Mouse (Mus musculus): Measurements from ENCODE around the gene Gm4312.
"Not testable (repeated sequence)": the region's sequence is repeated elsewhere in the genome, so short reads cannot be mapped to it uniquely, and the experiment has no call there.

DNA sequence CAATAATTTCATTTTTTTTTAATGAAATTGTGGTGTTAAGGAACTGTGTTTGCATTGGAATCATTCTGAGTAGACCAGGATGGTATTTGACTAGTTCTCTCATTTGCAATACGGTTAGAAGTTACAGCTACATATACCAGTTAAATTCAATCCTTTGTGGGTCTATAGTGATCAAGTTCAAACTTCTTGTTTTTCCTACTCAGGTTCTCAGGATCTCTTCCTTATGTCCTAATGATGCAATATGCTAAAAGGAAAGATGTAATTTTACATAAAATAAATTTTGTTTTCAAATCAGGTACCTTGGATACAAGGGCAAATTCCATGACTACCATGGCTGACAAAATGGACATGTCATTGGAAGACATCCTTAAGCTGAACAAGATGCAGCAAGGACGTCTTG lies 47.0 kb downstream of the Gm4312 start, which contains the start of gene Gm4301:
- not testable (repeated sequence) for TF ChIP-seq CTCF (IDR thresholded peaks at IDR 0.05; ENCODE audit: low read depth, low read length); POLR2A (IDR thresholded peaks at IDR 0.05; ENCODE audit: insufficient read depth, low read length)

All from ES-Bruce4 (cell line).